Mouse (Mus musculus) hindbrain, embryonic 10.5 days (tissue): Measurements from ENCODE around the gene Itga6. TPM values are rescaled to one million over a fixed set of nuclear protein-coding genes. Genes with fewer than 3 reads are reported as not detected.

Source experiments
- DNase-seq: peaks from one replicate; pipeline ENCODE4 v3.0.0-alpha.2; 2017; ENCODE audit warnings: low spot score
- H3K27ac ChIP-seq: fragments of 300-500 bp; sonication (generic); 2 replicates; pipeline ENCODE4 v1.5.1; 2016; ENCODE audit warnings: mild to moderate bottlenecking, moderate library complexity
- H3K27me3 ChIP-seq: fragments of 300-500 bp; sonication (generic); 2 replicates; pipeline ENCODE4 v1.6.1; 2016; ENCODE audit warnings: mild to moderate bottlenecking; ENCODE audit not compliant: poor library complexity, insufficient read depth, severe bottlenecking
- H3K36me3 ChIP-seq: fragments of 300-500 bp; sonication (generic); 2 replicates; pipeline ENCODE4 v1.6.1; 2016; ENCODE audit warnings: mild to moderate bottlenecking, moderate library complexity
- H3K4me1 ChIP-seq: fragments of 300-500 bp; sonication (generic); replicated peaks from 2 replicates; pipeline ENCODE4 v1.6.1; 2016; ENCODE audit warnings: mild to moderate bottlenecking
- H3K4me3 ChIP-seq: fragments of 300-500 bp; sonication (generic); 2 replicates; pipeline ENCODE4 v1.5.1; 2016; ENCODE audit warnings: mild to moderate bottlenecking, moderate library complexity
- H3K9me3 ChIP-seq: fragments of 300-500 bp; sonication (generic); 2 replicates; pipeline ENCODE4 v1.6.1; 2016; ENCODE audit warnings: mild to moderate bottlenecking, moderate library complexity
- WGBS: fragments of 180-500 bp; shearing (Covaris S2); methylation state at CpG from one replicate; pipeline ENCODE4 v1.1.7; 2016; 5-methylcytosine and 5-hydroxymethylcytosine counted together
- polyA plus RNA-seq: library from polyadenylated mRNA; unstranded; fragments of >200 nt; fragmentation: Nextera tagmentation; extraction: Ambion mirVana; gene quantifications from 2 replicates; pipeline ENCODE4 v1.2.1, GENCODE M21; 2016

The Itga6 gene
- polyA plus RNA-seq, 1 experiment from 2014 or later = 19.5 TPM

- Histone ChIP-seq H3K36me3 (no peaks in the 10 kb centered on the region), H3K27ac (no peak overlapping the region), H3K4me1 (peaks cover 31% of the 10 kb centered on the region), H3K9me3 (no peaks in the 10 kb centered on the region), H3K4me3 (no peak overlapping the region), H3K27me3 (peaks cover 5% of the 10 kb centered on the region; the same call in 1 of the 2 replicates)
- 63% methylated on average over 5 of the region's 5 CpGs for WGBS
- DNase-seq = no peak
These were observed 34.0 kb downstream of the Itga6 start for GRCm38 (mm10) chr2:71779266-71779888.

- H3K9me3 ChIP-seq = no peaks in the 10 kb centered on the region
- 61% methylated on average over 6 of the region's 6 CpGs for WGBS
- 0 out of 2 replicates have a peak overlapping the region, but pooled peaks have one; percentile 31 for H3K27ac ChIP-seq
- H3K27me3 ChIP-seq = peaks cover 10% of the 10 kb centered on the region
- H3K36me3 ChIP-seq = no peaks in the 10 kb centered on the region
- DNase-seq = no peak
- H3K4me1 ChIP-seq = peaks cover 24% of the 10 kb centered on the region
- no peak overlapping the region for H3K4me3 ChIP-seq
These were observed 34.6 kb downstream of the Itga6 start for GRCm38 (mm10) chr2:71780016-71780415.

GRCm38 (mm10) chr2:71785260-71785659, 39.8 kb downstream of the Itga6 start:
- 79% methylated on average over 3 of the region's 3 CpGs for WGBS
- DNase-seq = no peak
- H3K4me3 ChIP-seq = no peak overlapping the region
- H3K9me3 ChIP-seq = no peaks in the 10 kb centered on the region
- H3K27ac ChIP-seq = no peak overlapping the region
- H3K27me3 ChIP-seq = peaks cover 28% of the 10 kb centered on the region
- peaks cover 30% of the 10 kb centered on the region for H3K4me1 ChIP-seq
- H3K36me3 ChIP-seq = no peaks in the 10 kb centered on the region

- Histone ChIP-seq H3K27ac (no peak overlapping the region), H3K27me3 (peaks cover 28% of the 10 kb centered on the region), H3K4me3 (no peak overlapping the region), H3K9me3 (no peaks in the 10 kb centered on the region), H3K36me3 (no peaks in the 10 kb centered on the region), H3K4me1 (peaks cover 29% of the 10 kb centered on the region)
- no peak for DNase-seq
- 50% methylated on average over 5 of the region's 5 CpGs for WGBS
These were observed 40.6 kb downstream of the Itga6 start for GRCm38 (mm10) chr2:71786060-71786459.

GRCm38 (mm10) chr2:71786591-71787155, 41.3 kb downstream of the Itga6 start:
- 1% methylated on average over 61 of the region's 61 CpGs for WGBS
- Histone ChIP-seq H3K4me3 (peak overlapping the region; percentile 88), H3K4me1 (peaks cover 29% of the 10 kb centered on the region), H3K36me3 (no peaks in the 10 kb centered on the region), H3K27ac (peak overlapping the region; percentile 92), H3K9me3 (no peaks in the 10 kb centered on the region), H3K27me3 (peaks cover 28% of the 10 kb centered on the region)
- peak; percentile 82 for DNase-seq

GRCm38 (mm10) chr2:71787156-71787590, 41.8 kb downstream of the Itga6 start:
- no peaks in the 10 kb centered on the region for H3K36me3 ChIP-seq
- H3K27me3 ChIP-seq = peaks cover 28% of the 10 kb centered on the region
- H3K4me3 ChIP-seq = peak overlapping the region; percentile 88
- WGBS = 0% methylated on average over 39 of the region's 40 CpGs
- H3K9me3 ChIP-seq = no peaks in the 10 kb centered on the region
- peak overlapping the region; percentile 92 for H3K27ac ChIP-seq
- H3K4me1 ChIP-seq = peaks cover 29% of the 10 kb centered on the region
- peak; percentile 75 for DNase-seq

GRCm38 (mm10) chr2:71787591-71788460, 42.4 kb downstream of the Itga6 start:
- Histone ChIP-seq H3K9me3 (no peaks in the 10 kb centered on the region), H3K36me3 (no peaks in the 10 kb centered on the region), H3K4me1 (peaks cover 29% of the 10 kb centered on the region), H3K4me3 (peak overlapping the region; percentile 88), H3K27me3 (peaks cover 28% of the 10 kb centered on the region), H3K27ac (peak overlapping the region; percentile 92)
- no peak for DNase-seq
- WGBS = 2% methylated on average over 32 of the region's 32 CpGs

- no peak overlapping the region for H3K4me3 ChIP-seq
- 89% methylated on average over 5 of the region's 5 CpGs for WGBS
- 0 out of 2 replicates have a peak, but pooled peaks cover 12% of the 10 kb centered on the region for H3K27me3 ChIP-seq
- no peaks in the 10 kb centered on the region for H3K36me3 ChIP-seq
- H3K4me1 ChIP-seq = peaks cover 32% of the 10 kb centered on the region
- H3K27ac ChIP-seq = no peak overlapping the region
- DNase-seq = no peak
- no peaks in the 10 kb centered on the region for H3K9me3 ChIP-seq
These were observed 45.3 kb downstream of the Itga6 start for GRCm38 (mm10) chr2:71790752-71791151.

GRCm38 (mm10) chr2:71791203-71791602, 45.8 kb downstream of the Itga6 start:
- Histone ChIP-seq H3K4me1 (peaks cover 32% of the 10 kb centered on the region), H3K9me3 (no peaks in the 10 kb centered on the region), H3K27me3 (0 out of 2 replicates have a peak, but pooled peaks cover 8% of the 10 kb centered on the region), H3K36me3 (no peaks in the 10 kb centered on the region), H3K27ac (no peak overlapping the region), H3K4me3 (no peak overlapping the region)
- no peak for DNase-seq
- 93% methylated on average over 2 of the region's 2 CpGs for WGBS

GRCm38 (mm10) chr2:71794139-71794538, 48.7 kb downstream of the Itga6 start:
- no peak for DNase-seq
- no peak overlapping the region for H3K4me3 ChIP-seq
- H3K9me3 ChIP-seq = no peaks in the 10 kb centered on the region
- 0 out of 2 replicates have a peak, but pooled peaks cover 5% of the 10 kb centered on the region for H3K27me3 ChIP-seq
- peaks cover 4% of the 10 kb centered on the region for H3K4me1 ChIP-seq
- 68% methylated on average over 6 of the region's 6 CpGs for WGBS
- H3K27ac ChIP-seq = no peak overlapping the region
- no peaks in the 10 kb centered on the region for H3K36me3 ChIP-seq

GRCm38 (mm10) chr2:71796787-71797186, 51.4 kb downstream of the Itga6 start:
- H3K9me3 ChIP-seq = no peaks in the 10 kb centered on the region
- no peaks in the 10 kb centered on the region for H3K27me3 ChIP-seq
- 78% methylated on average over 6 of the region's 6 CpGs for WGBS
- H3K4me3 ChIP-seq = no peak overlapping the region
- H3K27ac ChIP-seq = no peak overlapping the region
- DNase-seq = no peak
- H3K4me1 ChIP-seq = peaks cover 11% of the 10 kb centered on the region
- H3K36me3 ChIP-seq = no peaks in the 10 kb centered on the region

- Histone ChIP-seq H3K4me3 (no peak overlapping the region), H3K9me3 (no peaks in the 10 kb centered on the region), H3K4me1 (peaks cover 18% of the 10 kb centered on the region), H3K27ac (no peak overlapping the region), H3K27me3 (no peaks in the 10 kb centered on the region), H3K36me3 (no peaks in the 10 kb centered on the region)
- no peak for DNase-seq
- 84% methylated on average over 6 of the region's 6 CpGs for WGBS
These were observed 55.4 kb downstream of the Itga6 start for GRCm38 (mm10) chr2:71800798-71801197.

- Histone ChIP-seq H3K4me3 (no peak overlapping the region), H3K9me3 (no peaks in the 10 kb centered on the region), H3K27me3 (no peaks in the 10 kb centered on the region), H3K27ac (no peak overlapping the region), H3K36me3 (no peaks in the 10 kb centered on the region), H3K4me1 (peaks cover 21% of the 10 kb centered on the region)
- no peak for DNase-seq
- 71% methylated on average over 7 of the region's 7 CpGs for WGBS
These were observed 56.3 kb downstream of the Itga6 start for GRCm38 (mm10) chr2:71801691-71802090.
